Mouse (Mus musculus) gastrocnemius, postnatal 10 days (tissue): Measurements from ENCODE around the gene Selenok. TPM values are rescaled to one million over a fixed set of nuclear protein-coding genes. Genes with fewer than 3 reads are reported as not detected.

Experiments used
- DNase-seq: peaks from one replicate; pipeline ENCODE4 v3.0.0; 2021; ENCODE audit warnings: mixed read lengths
- total RNA-seq, 2 experiments: library from RNA; stranded (reverse); gene quantifications; 2 replicates each; pipeline ENCODE4 v1.2.3; 2021

Gene Selenok
- total RNA-seq, 2 experiments from 2014 or later, result 58.3 to 58.5 TPM

- DNase-seq, result no peak
Measured at GRCm38 (mm10) chr14:29996000-29996751, 28.1 kb downstream of the Selenok start.

- no peak for DNase-seq
Measured at GRCm38 (mm10) chr14:29997345-29997744, 29.2 kb downstream of the Selenok start.

- no peak for DNase-seq
Measured at GRCm38 (mm10) chr14:29998747-29999474, 30.8 kb downstream of the Selenok start.

- no peak for DNase-seq
Measured at GRCm38 (mm10) chr14:29999475-29999811, 31.3 kb downstream of the Selenok start.

- DNase-seq, result peak; percentile 66
Measured at GRCm38 (mm10) chr14:30008733-30009575, 40.8 kb downstream of the Selenok start, which contains the start of the genes Il17rb and Chdh. TSS of gene Il17rb (minus strand) at chr14:30008896. TSS of gene Chdh (plus strand) at chr14:30009023.

- peak; percentile 73 for DNase-seq
Measured at GRCm38 (mm10) chr14:30009864-30010560, 41.9 kb downstream of the Selenok start.

GRCm38 (mm10) chr14:30011886-30012560 is 43.9 kb downstream of the Selenok start:
- no peak for DNase-seq

GRCm38 (mm10) chr14:30014487-30014886 is 46.4 kb downstream of the Selenok start:
- DNase-seq, result no peak

- DNase-seq, result no peak
Measured at GRCm38 (mm10) chr14:30015008-30015407, 46.9 kb downstream of the Selenok start.

GRCm38 (mm10) chr14:30016666-30017065 is 48.6 kb downstream of the Selenok start:
- DNase-seq, result no peak

- DNase-seq, result no peak
Measured at GRCm38 (mm10) chr14:30017794-30018462, 49.8 kb downstream of the Selenok start.

- no peak for DNase-seq
Measured at GRCm38 (mm10) chr14:30018463-30018801, 50.3 kb downstream of the Selenok start.

- DNase-seq, result no peak
Measured at GRCm38 (mm10) chr14:30018846-30019245, 50.7 kb downstream of the Selenok start.

- no peak for DNase-seq
Measured at GRCm38 (mm10) chr14:30019375-30019774, 51.3 kb downstream of the Selenok start.

- DNase-seq, result no peak
Measured at GRCm38 (mm10) chr14:30019792-30020575, 51.9 kb downstream of the Selenok start.

- DNase-seq, result no peak
Measured at GRCm38 (mm10) chr14:30022471-30022870, 54.4 kb downstream of the Selenok start.

GRCm38 (mm10) chr14:30024387-30024786 is 56.3 kb downstream of the Selenok start:
- no peak for DNase-seq
